Mouse (Mus musculus): ENCODE measurements around the gene Sumo3. TPM values are rescaled to one million over a fixed set of nuclear protein-coding genes. Genes with fewer than 3 reads are reported as not detected.

Gene Sumo3
- polyA plus RNA-seq (2015; fragmentation: Illumina TruSeq; extraction: RNeasy Lipid Tissue Mini Kit (QIAGEN cat#74804); ENCODE audit: insufficient read depth, low replicate concordance): 158 TPM

DNA sequence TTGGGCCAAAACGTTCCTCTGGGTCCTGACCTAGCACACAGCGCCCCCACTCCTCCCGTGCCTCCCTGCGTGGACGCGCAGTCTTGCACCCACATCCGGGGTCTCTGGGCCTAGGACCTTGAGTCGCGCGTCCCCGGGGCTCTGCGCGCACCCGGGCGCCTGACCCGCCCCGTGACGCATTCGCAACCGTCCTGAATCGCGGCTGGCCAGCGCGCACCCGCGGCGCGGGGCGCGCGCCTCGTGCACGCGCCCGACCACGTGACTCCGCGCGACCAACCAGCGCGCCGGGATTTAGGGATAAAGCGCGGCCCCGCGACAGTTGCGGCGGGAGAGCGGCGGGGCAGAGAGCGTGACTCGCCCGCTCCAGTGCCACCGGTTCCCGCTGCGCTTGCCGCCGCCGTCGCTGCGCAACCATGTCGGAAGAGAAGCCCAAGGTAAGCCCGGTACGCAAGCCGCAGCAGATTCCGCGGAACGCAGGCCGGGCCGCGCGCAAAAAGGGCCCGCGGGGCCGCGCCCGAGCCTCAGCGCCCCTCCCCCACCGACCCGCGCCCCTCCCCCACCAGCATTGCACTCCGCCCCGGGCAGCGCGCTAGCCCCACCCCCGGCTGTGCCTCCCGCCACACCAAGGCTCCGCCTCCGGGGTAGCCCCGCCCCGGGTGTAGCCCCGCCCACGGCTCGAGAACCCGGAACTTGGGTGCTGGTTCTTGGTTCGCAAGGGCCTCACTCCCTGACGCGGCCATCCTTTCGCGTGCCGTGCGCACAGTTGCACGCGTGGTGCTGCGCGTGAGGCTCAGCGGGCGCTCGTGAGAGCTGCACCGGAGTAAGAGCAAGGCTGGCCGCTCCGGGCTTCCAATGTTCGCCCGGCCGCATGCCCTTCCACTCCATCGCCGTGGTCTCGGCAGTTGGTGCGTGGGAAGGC is at the start of gene Sumo3, which contains the start of gene Gm49325:
Gene Sumo3, plus strand, starts transcription at position 190 of the 919 bp plus-strand sequence.
Gene Gm49325, plus strand, starts transcription at position 290 of the 919 bp plus-strand sequence.

DNA sequence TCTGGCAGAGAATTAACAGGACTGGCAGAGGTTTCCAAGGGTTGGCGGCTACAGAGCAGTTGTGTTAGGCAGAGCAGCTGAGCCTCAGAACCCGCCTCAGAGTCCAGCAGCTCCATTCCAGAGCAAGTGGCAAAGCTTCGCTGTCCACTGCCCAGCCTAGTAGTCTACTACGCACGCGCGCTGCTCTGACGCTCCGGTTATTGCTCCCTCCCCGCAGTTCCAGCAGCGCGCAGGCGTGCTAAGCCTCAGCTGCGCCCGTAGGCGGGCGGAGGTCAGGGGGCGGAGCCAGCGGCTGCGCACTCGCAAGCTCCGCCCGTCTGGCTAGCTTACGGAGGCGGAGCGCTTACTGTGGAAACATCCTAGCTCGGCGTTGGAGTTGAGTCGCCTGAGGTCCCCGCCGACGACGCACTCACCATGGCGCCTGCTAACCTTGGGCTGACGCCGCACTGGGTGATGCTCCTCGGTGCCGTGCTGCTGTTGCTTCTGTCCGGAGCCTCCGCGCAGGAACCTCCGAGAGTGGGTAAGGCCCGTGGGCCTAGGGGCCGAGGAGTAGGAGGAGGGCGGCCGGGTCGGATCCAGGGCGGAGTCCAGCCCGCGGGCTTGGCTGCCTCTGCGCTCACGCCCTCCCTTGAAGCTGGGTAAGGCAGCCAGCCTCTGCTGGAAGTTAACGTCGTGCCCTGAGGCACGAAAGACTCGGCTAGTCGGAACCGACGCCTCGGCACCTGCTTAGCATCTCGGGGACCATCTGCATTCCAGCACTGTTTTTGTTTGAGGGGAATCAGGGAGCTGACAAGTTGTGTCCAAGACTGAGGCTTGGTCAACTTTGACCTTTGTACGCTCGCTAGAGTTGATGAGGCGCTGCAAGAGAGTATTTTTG is 24.3 kb upstream of the Sumo3 start, which contains the start of gene Pttg1ip:
Gene Pttg1ip, plus strand, starts transcription at position 313 of the 877 bp plus-strand sequence.

DNA sequence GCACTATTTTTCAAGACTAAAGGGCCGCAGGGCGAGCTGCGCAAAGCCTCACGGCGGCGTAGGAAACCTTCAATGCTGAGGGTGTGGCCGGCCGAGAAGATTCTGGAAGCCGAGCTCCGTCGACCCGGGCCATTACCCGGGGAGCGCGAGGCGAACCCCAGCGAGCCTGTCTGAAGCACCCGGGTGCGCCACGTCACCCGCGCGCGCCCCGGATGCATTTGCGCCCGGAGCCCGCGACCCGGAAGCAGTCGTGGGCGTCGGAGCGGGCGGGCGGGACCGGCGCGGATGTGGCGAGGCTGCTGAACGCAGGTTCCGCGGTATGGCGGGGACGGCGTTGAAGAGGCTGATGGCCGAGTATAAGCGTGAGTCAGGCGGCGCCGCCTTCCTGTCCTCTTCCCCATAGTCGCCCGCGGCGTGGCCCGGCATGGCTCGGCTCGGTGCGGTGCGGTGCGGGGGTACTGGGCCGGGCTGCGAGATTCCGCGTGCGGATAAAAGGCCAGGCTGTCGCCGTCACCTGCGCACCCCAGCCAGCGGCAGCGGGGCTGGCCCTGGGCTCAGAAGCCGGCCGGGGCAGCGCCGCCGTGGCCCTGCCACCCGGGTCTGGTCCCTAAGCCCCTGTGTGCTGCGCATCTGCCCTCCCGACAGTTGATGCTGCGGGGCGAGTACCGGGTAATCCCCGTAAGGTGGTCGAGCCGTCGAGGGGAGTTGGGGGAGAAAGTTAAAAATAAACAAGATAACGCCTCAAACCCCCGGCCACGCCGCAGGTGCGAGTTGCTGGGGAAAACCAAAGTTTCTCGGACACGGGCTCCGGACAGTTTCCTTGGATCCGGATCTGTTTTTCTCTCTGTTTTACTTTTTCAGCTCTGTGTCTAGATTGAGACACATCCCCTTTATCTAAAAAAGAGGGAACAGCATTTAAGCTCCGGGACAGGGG is 16.4 kb downstream of the Sumo3 start, which contains the start of gene Ube2g2:
Gene Ube2g2, plus strand, starts transcription at position 221 of the 934 bp plus-strand sequence.

Other genes starting within 250 kb of the Sumo3 start
- gene Adarb1, start 187.8 kb upstream of the Sumo3 start, polyA plus RNA-seq (2015; fragmentation: Illumina TruSeq; extraction: RNeasy Lipid Tissue Mini Kit (QIAGEN cat#74804); ENCODE audit: insufficient read depth, low replicate concordance): 3.1 TPM
- gene Fam207a, start 90.3 kb upstream of the Sumo3 start, polyA plus RNA-seq (2015; fragmentation: Illumina TruSeq; extraction: RNeasy Lipid Tissue Mini Kit (QIAGEN cat#74804); ENCODE audit: insufficient read depth, low replicate concordance): 8.7 TPM
- gene Itgb2, start 75.8 kb upstream of the Sumo3 start, polyA plus RNA-seq (2015; fragmentation: Illumina TruSeq; extraction: RNeasy Lipid Tissue Mini Kit (QIAGEN cat#74804); ENCODE audit: insufficient read depth, low replicate concordance): 140 TPM
- gene Pttg1ip, start 24.4 kb upstream of the Sumo3 start, polyA plus RNA-seq (2015; fragmentation: Illumina TruSeq; extraction: RNeasy Lipid Tissue Mini Kit (QIAGEN cat#74804); ENCODE audit: insufficient read depth, low replicate concordance): 83.9 TPM
- not detected for gene Gm49325, start 100 bp downstream of the Sumo3 start, polyA plus RNA-seq (2015; fragmentation: Illumina TruSeq; extraction: RNeasy Lipid Tissue Mini Kit (QIAGEN cat#74804); ENCODE audit: insufficient read depth, low replicate concordance)
- 33.2 TPM for gene Ube2g2, start 16.2 kb downstream of the Sumo3 start, polyA plus RNA-seq (2015; fragmentation: Illumina TruSeq; extraction: RNeasy Lipid Tissue Mini Kit (QIAGEN cat#74804); ENCODE audit: insufficient read depth, low replicate concordance)
- gene Tspear, start 80.5 kb downstream of the Sumo3 start, polyA plus RNA-seq (2015; fragmentation: Illumina TruSeq; extraction: RNeasy Lipid Tissue Mini Kit (QIAGEN cat#74804); ENCODE audit: insufficient read depth, low replicate concordance): 0.23 TPM
- gene Gm19402, start 84.7 kb downstream of the Sumo3 start, polyA plus RNA-seq (2015; fragmentation: Illumina TruSeq; extraction: RNeasy Lipid Tissue Mini Kit (QIAGEN cat#74804); ENCODE audit: insufficient read depth, low replicate concordance): not detected
- gene Gm9508, start 91.1 kb downstream of the Sumo3 start, polyA plus RNA-seq (2015; fragmentation: Illumina TruSeq; extraction: RNeasy Lipid Tissue Mini Kit (QIAGEN cat#74804); ENCODE audit: insufficient read depth, low replicate concordance): not detected
- gene Gm10272, start 100.5 kb downstream of the Sumo3 start, polyA plus RNA-seq (2015; fragmentation: Illumina TruSeq; extraction: RNeasy Lipid Tissue Mini Kit (QIAGEN cat#74804); ENCODE audit: insufficient read depth, low replicate concordance): not detected
- not detected for gene Gm10024, start 105.4 kb downstream of the Sumo3 start, polyA plus RNA-seq (2015; fragmentation: Illumina TruSeq; extraction: RNeasy Lipid Tissue Mini Kit (QIAGEN cat#74804); ENCODE audit: insufficient read depth, low replicate concordance)
- gene Gm10142, start 109.7 kb downstream of the Sumo3 start, polyA plus RNA-seq (2015; fragmentation: Illumina TruSeq; extraction: RNeasy Lipid Tissue Mini Kit (QIAGEN cat#74804); ENCODE audit: insufficient read depth, low replicate concordance): not detected
- not detected for gene Krtap12-1, start 114.5 kb downstream of the Sumo3 start, polyA plus RNA-seq (2015; fragmentation: Illumina TruSeq; extraction: RNeasy Lipid Tissue Mini Kit (QIAGEN cat#74804); ENCODE audit: insufficient read depth, low replicate concordance)
- not detected for gene Gm10100, start 120.4 kb downstream of the Sumo3 start, polyA plus RNA-seq (2015; fragmentation: Illumina TruSeq; extraction: RNeasy Lipid Tissue Mini Kit (QIAGEN cat#74804); ENCODE audit: insufficient read depth, low replicate concordance)
- gene Gm18596, start 136.5 kb downstream of the Sumo3 start, polyA plus RNA-seq (2015; fragmentation: Illumina TruSeq; extraction: RNeasy Lipid Tissue Mini Kit (QIAGEN cat#74804); ENCODE audit: insufficient read depth, low replicate concordance): not detected
- gene Gm9736, start 145.3 kb downstream of the Sumo3 start, polyA plus RNA-seq (2015; fragmentation: Illumina TruSeq; extraction: RNeasy Lipid Tissue Mini Kit (QIAGEN cat#74804); ENCODE audit: insufficient read depth, low replicate concordance): not detected
- gene Gm3233, start 153.6 kb downstream of the Sumo3 start, polyA plus RNA-seq (2015; fragmentation: Illumina TruSeq; extraction: RNeasy Lipid Tissue Mini Kit (QIAGEN cat#74804); ENCODE audit: insufficient read depth, low replicate concordance): not detected
- gene Gm3238, start 165.2 kb downstream of the Sumo3 start, polyA plus RNA-seq (2015; fragmentation: Illumina TruSeq; extraction: RNeasy Lipid Tissue Mini Kit (QIAGEN cat#74804); ENCODE audit: insufficient read depth, low replicate concordance): not detected
- gene Gm7138, start 170.8 kb downstream of the Sumo3 start, polyA plus RNA-seq (2015; fragmentation: Illumina TruSeq; extraction: RNeasy Lipid Tissue Mini Kit (QIAGEN cat#74804); ENCODE audit: insufficient read depth, low replicate concordance): not detected
- gene Gm3250, start 176.4 kb downstream of the Sumo3 start, polyA plus RNA-seq (2015; fragmentation: Illumina TruSeq; extraction: RNeasy Lipid Tissue Mini Kit (QIAGEN cat#74804); ENCODE audit: insufficient read depth, low replicate concordance): not detected
- not detected for gene Gm7137, start 182.1 kb downstream of the Sumo3 start, polyA plus RNA-seq (2015; fragmentation: Illumina TruSeq; extraction: RNeasy Lipid Tissue Mini Kit (QIAGEN cat#74804); ENCODE audit: insufficient read depth, low replicate concordance)
- gene Gm9639, start 189.0 kb downstream of the Sumo3 start, polyA plus RNA-seq (2015; fragmentation: Illumina TruSeq; extraction: RNeasy Lipid Tissue Mini Kit (QIAGEN cat#74804); ENCODE audit: insufficient read depth, low replicate concordance): not detected
- not detected for gene Gm19668, start 193.0 kb downstream of the Sumo3 start, polyA plus RNA-seq (2015; fragmentation: Illumina TruSeq; extraction: RNeasy Lipid Tissue Mini Kit (QIAGEN cat#74804); ENCODE audit: insufficient read depth, low replicate concordance)
- gene Gm9507, start 205.7 kb downstream of the Sumo3 start, polyA plus RNA-seq (2015; fragmentation: Illumina TruSeq; extraction: RNeasy Lipid Tissue Mini Kit (QIAGEN cat#74804); ENCODE audit: insufficient read depth, low replicate concordance): not detected
- gene Gm2696, start 208.6 kb downstream of the Sumo3 start, polyA plus RNA-seq (2015; fragmentation: Illumina TruSeq; extraction: RNeasy Lipid Tissue Mini Kit (QIAGEN cat#74804); ENCODE audit: insufficient read depth, low replicate concordance): not detected
- gene Krtap10-4, start 221.0 kb downstream of the Sumo3 start, polyA plus RNA-seq (2015; fragmentation: Illumina TruSeq; extraction: RNeasy Lipid Tissue Mini Kit (QIAGEN cat#74804); ENCODE audit: insufficient read depth, low replicate concordance): not detected
- gene Krtap10-10, start 229.8 kb downstream of the Sumo3 start, polyA plus RNA-seq (2015; fragmentation: Illumina TruSeq; extraction: RNeasy Lipid Tissue Mini Kit (QIAGEN cat#74804); ENCODE audit: insufficient read depth, low replicate concordance): not detected
- gene Gm36176, start 240.7 kb downstream of the Sumo3 start, polyA plus RNA-seq (2015; fragmentation: Illumina TruSeq; extraction: RNeasy Lipid Tissue Mini Kit (QIAGEN cat#74804); ENCODE audit: insufficient read depth, low replicate concordance): not detected
- gene Gm10318, start 246.8 kb downstream of the Sumo3 start, polyA plus RNA-seq (2015; fragmentation: Illumina TruSeq; extraction: RNeasy Lipid Tissue Mini Kit (QIAGEN cat#74804); ENCODE audit: insufficient read depth, low replicate concordance): not detected

Data from spleen, adult 10 weeks (tissue).